Mouse (Mus musculus) liver, embryonic 14.5 days (tissue): ENCODE measurements at regions not wholly inside any gene's neighbourhood (a gene's known extent, or its start where the extent isn't known, plus 50 kb on each side); places are given as distances from the start of the nearest gene placed in this dataset.

Experiments
- CTCF ChIP-seq: IDR thresholded peaks from 2 replicates; pipeline ENCODE4 v1.5.1; 2016; ENCODE audit warnings: antibody characterized with exemption, low read depth, control low read depth
- EP300 ChIP-seq: IDR thresholded peaks from 2 replicates; pipeline ENCODE4 v1.6.1; 2016; ENCODE audit warnings: antibody characterized with exemption, low read depth

DNA sequence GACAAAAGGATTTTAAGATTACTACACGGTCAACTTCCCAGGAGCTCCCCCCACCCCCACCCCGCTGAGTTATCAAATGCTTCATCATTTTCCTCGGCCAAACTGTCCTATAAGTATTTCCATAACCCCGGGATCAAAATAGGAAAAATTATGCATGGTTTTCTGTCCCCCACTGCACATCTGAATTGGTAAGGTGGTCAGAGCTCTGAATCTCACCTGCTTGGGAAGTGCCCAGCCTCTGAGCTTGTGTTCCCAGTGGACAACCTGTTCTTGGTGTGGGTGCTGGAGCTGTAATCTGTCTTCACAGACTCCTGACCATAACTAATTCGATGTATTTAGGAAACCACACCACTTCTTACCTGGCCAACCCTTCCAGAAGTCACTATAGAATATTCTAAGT is 77.9 kb downstream of the Nr2f2 start:
- TF ChIP-seq CTCF (no peak), EP300 (no peak)
